Mouse (Mus musculus) left cerebral cortex, adult 9 months (tissue): ENCODE measurements at regions not wholly inside any gene's neighbourhood (a gene's known extent, or its start where the extent isn't known, plus 50 kb on each side); places are given as distances from the start of the nearest gene placed in this dataset.
"Not testable (repeated sequence)": the region's sequence is repeated elsewhere in the genome, so short reads cannot be mapped to it uniquely, and the experiment has no call there.

Source experiments
- DNase-seq, 2 experiments: peaks; one replicate each; pipeline ENCODE4 v3.0.0; 2022; ENCODE audit warnings: low spot score in 2 of 2

- DNase-seq: no peak
These were observed 1976.8 kb upstream of the G6pd2 start for GRCm38 (mm10) chr5:59831836-59832235.

DNA sequence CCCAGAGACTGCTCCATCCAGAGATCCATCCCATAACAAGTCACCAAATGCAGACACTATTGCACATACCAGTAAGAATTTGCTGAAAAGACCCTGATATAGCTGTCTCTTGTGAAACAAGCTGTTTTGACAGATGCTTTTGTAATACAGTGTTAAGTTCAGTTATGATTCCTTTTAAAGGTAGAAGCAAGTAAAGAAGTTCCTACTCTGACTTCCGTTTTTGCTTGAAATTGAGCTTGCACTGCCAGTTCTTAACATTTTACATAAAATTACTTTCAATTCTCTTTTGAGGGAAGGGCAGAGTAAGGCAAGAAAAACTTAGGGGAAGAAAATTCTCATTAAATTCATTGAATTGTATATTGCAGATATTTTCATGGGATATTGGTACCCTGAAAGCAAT lies 1962.9 kb upstream of the G6pd2 start:
- no peak for DNase-seq

GRCm38 (mm10) chr5:59847643-59848042 lies 1961.0 kb upstream of the G6pd2 start:
- no peak for DNase-seq

DNA sequence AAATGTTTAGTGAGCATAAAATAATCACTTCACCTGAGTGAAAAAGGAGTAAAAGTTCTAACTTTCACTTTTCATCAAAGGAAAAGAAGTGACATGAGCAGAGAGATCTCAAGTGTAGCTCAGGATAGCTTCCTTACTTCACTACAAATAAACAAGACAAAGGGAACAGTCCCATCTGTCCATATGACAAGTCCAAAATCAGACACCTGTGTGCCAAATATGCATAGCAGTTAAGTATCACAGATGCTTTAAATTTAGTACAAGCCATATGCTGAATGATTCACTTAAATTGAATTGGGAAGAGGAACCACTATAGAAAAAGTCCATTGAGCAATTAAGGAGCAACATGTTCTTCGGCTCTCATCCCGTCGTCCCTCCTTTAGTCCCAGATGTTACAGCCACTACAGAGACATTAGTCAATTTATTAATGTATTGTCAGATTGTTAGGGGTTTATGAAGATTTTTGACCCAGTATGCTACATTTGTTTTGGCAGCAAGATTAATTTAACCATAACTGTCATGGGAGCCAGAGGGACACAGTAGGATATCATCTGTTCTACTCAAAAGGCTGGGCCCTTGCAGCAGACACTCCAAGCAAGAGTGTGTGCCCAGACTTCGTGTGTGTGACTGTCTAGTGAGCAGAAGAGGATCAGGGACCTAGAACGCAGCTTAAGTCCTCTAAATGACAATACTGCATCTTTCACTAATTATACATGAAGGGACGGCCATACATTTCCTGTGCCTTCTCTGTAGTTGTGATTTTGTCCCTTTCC lies 1914.5 kb upstream of the G6pd2 start:
- no peak for DNase-seq

- DNase-seq: no peak
These were observed 1886.7 kb upstream of the G6pd2 start for GRCm38 (mm10) chr5:59921910-59922309.

GRCm38 (mm10) chr5:59940861-59941260 lies 1867.8 kb upstream of the G6pd2 start:
- no peak for DNase-seq

GRCm38 (mm10) chr5:59945761-59946160 lies 1862.9 kb upstream of the G6pd2 start:
- no peak for DNase-seq

DNA sequence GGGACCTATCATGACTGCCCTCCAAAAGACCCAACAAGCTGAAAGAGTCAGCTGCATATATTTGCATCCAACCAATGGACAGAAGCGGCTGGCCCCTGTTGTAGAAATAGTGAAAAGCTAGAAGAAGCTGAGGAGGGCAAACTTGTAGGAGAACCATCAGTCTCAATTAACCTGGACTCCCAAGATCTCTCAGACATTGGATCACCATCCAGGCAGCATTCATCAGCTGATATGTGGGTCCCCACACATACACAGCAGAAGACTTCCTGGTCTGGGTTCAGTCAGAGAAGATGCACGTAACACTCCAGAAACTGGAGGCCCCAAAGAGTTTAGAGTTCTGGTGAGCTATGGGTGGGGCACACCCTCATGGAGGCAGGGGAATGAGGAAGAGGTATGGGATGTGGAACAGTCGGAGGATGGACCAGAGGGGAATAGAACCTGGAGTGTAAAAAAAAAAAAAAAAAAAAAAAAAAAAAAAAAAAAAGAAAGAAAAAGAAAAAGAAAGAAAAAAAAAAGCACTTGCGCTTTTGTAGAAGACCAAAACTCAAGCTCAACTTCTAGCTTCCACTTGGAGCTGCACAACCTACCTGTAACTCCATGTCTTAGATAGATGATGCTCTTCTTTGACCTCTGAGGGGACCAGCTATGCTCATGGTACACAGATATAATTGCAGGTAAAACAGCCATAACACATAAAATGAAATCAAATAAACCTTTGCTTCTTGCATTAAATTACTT lies 1860.6 kb upstream of the G6pd2 start:
- no peak for DNase-seq

DNA sequence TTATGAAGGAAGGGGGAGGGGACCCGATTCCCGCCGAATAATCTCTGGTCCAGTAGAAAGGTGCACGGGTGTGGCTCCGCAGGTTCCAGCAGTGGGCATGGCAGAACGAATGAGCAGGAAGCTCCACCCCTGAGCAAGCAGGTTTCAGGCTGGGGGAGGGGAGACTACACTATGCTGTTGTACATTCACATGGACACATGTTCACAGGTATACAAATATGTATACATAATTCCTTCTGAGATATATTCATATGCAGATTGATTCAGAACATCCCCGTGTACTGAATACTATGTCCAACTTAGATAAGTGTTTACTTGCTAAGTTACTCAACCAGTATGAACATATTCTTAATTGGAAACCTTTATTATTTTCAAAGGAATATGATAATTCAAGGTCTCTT lies 1852.4 kb upstream of the G6pd2 start:
- DNase-seq: not testable (repeated sequence)

DNA sequence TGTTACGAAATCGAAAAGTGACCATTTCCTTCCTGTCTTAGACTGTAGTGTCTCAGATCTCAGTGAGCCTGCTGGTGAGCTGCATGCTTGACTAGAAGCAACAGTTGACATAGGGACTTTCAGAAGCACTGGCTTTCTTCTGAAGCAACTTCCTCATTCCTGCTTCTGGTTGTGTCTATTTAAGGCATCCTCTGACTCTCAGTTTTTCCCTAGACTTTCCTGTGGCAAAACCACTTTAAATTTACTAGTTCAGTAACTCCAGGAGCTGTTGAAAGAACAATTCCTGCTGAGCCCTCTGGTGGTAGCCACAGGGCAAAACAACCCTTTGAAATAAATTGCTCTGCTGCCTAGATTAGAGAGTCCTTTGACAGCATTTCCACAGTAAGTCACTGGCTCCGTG lies 1811.9 kb upstream of the G6pd2 start:
- peak; percentile 33 to 52 for DNase-seq

DNA sequence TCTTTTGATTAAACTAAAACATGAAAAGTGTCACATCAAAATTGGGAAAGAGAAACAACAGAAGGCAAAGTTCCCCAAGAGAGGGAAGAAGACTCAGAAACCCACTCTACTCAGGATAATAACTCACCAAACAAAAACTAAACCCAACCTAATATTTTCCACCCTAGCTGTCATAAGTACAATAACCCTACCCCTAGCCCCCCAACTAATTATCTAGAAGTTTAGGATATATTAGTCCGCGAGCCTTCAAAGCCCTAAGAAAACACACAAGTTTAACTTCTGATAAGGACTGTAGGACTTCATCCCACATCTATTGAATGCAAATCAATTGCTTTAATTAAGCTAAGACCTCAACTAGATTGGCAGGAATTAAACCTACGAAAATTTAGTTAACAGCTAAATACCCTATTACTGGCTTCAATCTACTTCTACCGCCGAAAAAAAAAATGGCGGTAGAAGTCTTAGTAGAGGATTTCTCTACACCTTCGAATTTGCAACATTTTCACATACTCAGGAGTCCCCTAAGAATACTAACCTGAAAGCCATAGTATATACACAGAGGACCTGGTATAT lies 1765.9 kb upstream of the G6pd2 start:
- not testable (repeated sequence) for DNase-seq

GRCm38 (mm10) chr5:60049053-60049452 lies 1759.6 kb upstream of the G6pd2 start:
- no peak for DNase-seq

DNA sequence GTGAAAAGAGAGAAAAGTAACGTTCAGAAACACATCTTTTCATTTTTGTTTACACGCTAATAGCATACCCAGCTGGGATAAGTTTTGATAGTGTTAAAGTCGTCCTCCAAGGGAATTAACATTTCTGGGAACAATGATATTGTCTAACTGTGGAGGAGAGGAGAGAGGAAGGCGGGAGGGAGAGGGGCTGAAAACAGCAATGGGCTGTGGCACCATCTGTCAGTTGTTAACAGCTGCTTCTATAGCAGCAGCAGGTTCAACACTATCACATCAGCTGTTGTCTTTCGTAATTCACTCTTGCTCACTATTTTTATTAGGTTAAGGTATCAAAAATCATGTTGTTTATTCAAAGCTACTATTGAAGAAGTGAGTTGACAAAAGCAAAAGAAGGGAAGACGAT lies 1747.4 kb upstream of the G6pd2 start:
- DNase-seq: no peak
